Mouse (Mus musculus) MEL (cell line): ENCODE measurements around the gene Neurl4. TPM values are rescaled to one million over a fixed set of nuclear protein-coding genes. Genes with fewer than 3 reads are reported as not detected.

Experiments
- DNase-seq: peaks from one replicate; pipeline ENCODE4 v3.0.0; 2011; ENCODE audit warnings: low read depth, low spot score
- H3K27ac ChIP-seq: 2 replicates; pipeline ENCODE4 v1.5.1; 2012; ENCODE audit warnings: low read depth, mild to moderate bottlenecking, control low read depth, low read length, moderate library complexity; ENCODE audit not compliant: control insufficient read depth
- H3K27me3 ChIP-seq, 2 experiments: fragments of 150-350 bp in 1 of 2; sonication (generic) in 1 of 2; 2 replicates each; pipeline ENCODE4 v1.6.1; 2012; ENCODE audit warnings: low read length in 2 of 2, mild to moderate bottlenecking in 2 of 2, improper control_type of control experiment in 1 of 2, moderate library complexity in 1 of 2; ENCODE audit not compliant: insufficient read depth in 2 of 2, control insufficient read depth in 1 of 2
- H3K36me3 ChIP-seq, 2 experiments: 2 replicates each; pipeline ENCODE4 v1.6.1; 2012 to 2014; ENCODE audit warnings: low read length in 2 of 2, improper control_type of control experiment in 1 of 2, inconsistent platforms in 1 of 2, mild to moderate bottlenecking in 1 of 2; ENCODE audit not compliant: insufficient read depth in 2 of 2, control insufficient read depth in 1 of 2
- H3K4me1 ChIP-seq, 2 experiments: fragments of 150-350 bp in 1 of 2; sonication (generic) in 1 of 2; 2 replicates each; pipeline ENCODE4 v1.6.1; 2012; ENCODE audit warnings: low read length in 2 of 2, improper control_type of control experiment in 1 of 2, mild to moderate bottlenecking in 1 of 2; ENCODE audit not compliant: insufficient read depth in 2 of 2, control insufficient read depth in 1 of 2
- H3K4me3 ChIP-seq, 2 experiments: fragments of 150-350 bp in 1 of 2; sonication (generic) in 1 of 2; 2 replicates each; pipeline ENCODE4 v1.5.1; 2012; ENCODE audit warnings: low read depth in 2 of 2, low read length in 2 of 2, mild to moderate bottlenecking in 2 of 2, moderate library complexity in 2 of 2, control low read depth in 1 of 2, improper control_type of control experiment in 1 of 2; ENCODE audit not compliant: control insufficient read depth in 1 of 2, insufficient read depth in 1 of 2
- H3K79me2 ChIP-seq: 2 replicates; pipeline ENCODE4 v1.6.1; 2012; ENCODE audit warnings: mild to moderate bottlenecking, low read length, moderate library complexity; ENCODE audit not compliant: control insufficient read depth, poor library complexity, insufficient read depth
- H3K9ac ChIP-seq: 2 replicates; pipeline ENCODE4 v1.6.1; 2012; ENCODE audit warnings: low read depth, mild to moderate bottlenecking, control low read depth, low read length, moderate library complexity; ENCODE audit not compliant: control insufficient read depth, poor library complexity, severe bottlenecking
- H3K9me3 ChIP-seq: fragments of 150-350 bp; sonication (generic); replicated peaks from 2 replicates; pipeline ENCODE4 v1.6.1; 2012; ENCODE audit warnings: mild to moderate bottlenecking, low read length, improper control_type of control experiment, moderate library complexity; ENCODE audit not compliant: insufficient read depth
- BHLHE40 ChIP-seq: IDR thresholded peaks from 2 replicates; pipeline ENCODE4 v1.6.1; 2012; ENCODE audit warnings: low read depth, mild to moderate bottlenecking, inconsistent platforms, low read length, improper control_type of control experiment, borderline replicate concordance
- CHD1 ChIP-seq: IDR thresholded peaks from 2 replicates; pipeline ENCODE4 v1.6.1; 2012; ENCODE audit warnings: low read depth, mild to moderate bottlenecking, inconsistent platforms, low read length, improper control_type of control experiment
- CTCF ChIP-seq, 3 experiments: IDR thresholded peaks in 2 of 3; conservative IDR thresholded peaks in 1 of 3; 2 replicates each; pipeline ENCODE4 v1.5.1; 2011 to 2012; ENCODE audit warnings: low read length in 3 of 3, low read depth in 2 of 3, mild to moderate bottlenecking in 2 of 3, improper control_type of control experiment in 1 of 3, inconsistent platforms in 1 of 3, mixed read lengths in 1 of 3, moderate library complexity in 1 of 3; ENCODE audit not compliant: control insufficient read depth in 1 of 3, insufficient read depth in 1 of 3, poor library complexity in 1 of 3, severe bottlenecking in 1 of 3
- E2F4 ChIP-seq: IDR thresholded peaks from 2 replicates; pipeline ENCODE4 v1.6.1; 2011; ENCODE audit warnings: low read depth, low read length, improper control_type of control experiment, borderline replicate concordance
- ELF1 ChIP-seq: IDR thresholded peaks from 2 replicates; pipeline ENCODE4 v1.6.1; 2014; ENCODE audit warnings: low read depth, mild to moderate bottlenecking, inconsistent platforms, low read length, improper control_type of control experiment, moderate library complexity
- ETS1 ChIP-seq: IDR thresholded peaks from 2 replicates; pipeline ENCODE4 v1.6.1; 2012; ENCODE audit warnings: low read depth, mild to moderate bottlenecking, inconsistent platforms, low read length, improper control_type of control experiment, moderate library complexity
- GABPA ChIP-seq: IDR thresholded peaks from 2 replicates; pipeline ENCODE4 v1.6.1; 2012; ENCODE audit warnings: low read depth, mild to moderate bottlenecking, inconsistent platforms, low read length, improper control_type of control experiment, moderate library complexity
- GATA1 ChIP-seq: IDR thresholded peaks from 2 replicates; pipeline ENCODE4 v1.6.1; 2011; ENCODE audit warnings: low read depth, low read length, improper control_type of control experiment
- HCFC1 ChIP-seq: IDR thresholded peaks from 2 replicates; pipeline ENCODE4 v1.6.1; 2012; ENCODE audit warnings: low read depth, mild to moderate bottlenecking, inconsistent platforms, low read length, improper control_type of control experiment, moderate library complexity
- KAT2A ChIP-seq: conservative IDR thresholded peaks from 2 replicates; pipeline ENCODE4 v1.6.1; 2012; ENCODE audit warnings: low read depth, low read length, improper control_type of control experiment, inconsistent platforms
- MAX ChIP-seq: IDR thresholded peaks from 2 replicates; pipeline ENCODE4 v1.6.1; 2011; ENCODE audit warnings: low read length, improper control_type of control experiment
- MAZ ChIP-seq: IDR thresholded peaks from 2 replicates; pipeline ENCODE4 v1.6.1; 2012; ENCODE audit warnings: low read depth, mild to moderate bottlenecking, inconsistent platforms, low read length, improper control_type of control experiment
- MXI1 ChIP-seq: IDR thresholded peaks from 2 replicates; pipeline ENCODE4 v1.6.1; 2011; ENCODE audit warnings: mild to moderate bottlenecking, low read depth, low read length, improper control_type of control experiment
- MYB ChIP-seq: IDR thresholded peaks from 2 replicates; pipeline ENCODE4 v1.6.1; 2011; ENCODE audit warnings: mild to moderate bottlenecking, low read depth, low read length, improper control_type of control experiment
- MYC ChIP-seq: IDR thresholded peaks from 2 replicates; pipeline ENCODE4 v1.6.1; 2011; ENCODE audit warnings: low read depth, mild to moderate bottlenecking, low read length, improper control_type of control experiment, moderate library complexity
- NELFE ChIP-seq: IDR thresholded peaks from 2 replicates; pipeline ENCODE4 v1.6.1; 2011; ENCODE audit warnings: low read depth, low read length, improper control_type of control experiment
- POLR2A ChIP-seq, 2 experiments: IDR thresholded peaks; 2 replicates each; pipeline ENCODE4 v1.6.1; 2011 to 2012; ENCODE audit warnings: low read length in 2 of 2, mild to moderate bottlenecking in 2 of 2, control low read depth in 1 of 2, improper control_type of control experiment in 1 of 2, low read depth in 1 of 2, moderate library complexity in 1 of 2; ENCODE audit not compliant: control insufficient read depth in 1 of 2, insufficient read depth in 1 of 2, poor library complexity in 1 of 2
- POLR2AphosphoS2 ChIP-seq: IDR thresholded peaks from 2 replicates; pipeline ENCODE4 v1.6.1; 2011; ENCODE audit warnings: low read length, improper control_type of control experiment
- POLR2AphosphoS5 ChIP-seq: IDR thresholded peaks from 2 replicates; pipeline ENCODE4 v1.6.1; 2012; ENCODE audit warnings: low read depth, borderline replicate concordance, mild to moderate bottlenecking, inconsistent platforms, low read length, moderate library complexity, mixed read lengths
- RAD21 ChIP-seq: IDR thresholded peaks from 2 replicates; pipeline ENCODE4 v1.6.1; 2011; ENCODE audit warnings: mild to moderate bottlenecking, low read depth, low read length, improper control_type of control experiment
- RCOR1 ChIP-seq: IDR thresholded peaks from 2 replicates; pipeline ENCODE4 v1.6.1; 2012; ENCODE audit warnings: low read depth, mild to moderate bottlenecking, inconsistent platforms, low read length, improper control_type of control experiment
- SIN3A ChIP-seq: IDR thresholded peaks from 2 replicates; pipeline ENCODE4 v1.6.1; 2012; ENCODE audit warnings: low read length, improper control_type of control experiment, inconsistent platforms
- TAL1 ChIP-seq: IDR thresholded peaks from 2 replicates; pipeline ENCODE4 v1.6.1; 2012; ENCODE audit warnings: mild to moderate bottlenecking, inconsistent platforms, low read length, moderate library complexity, mixed read lengths
- TCF12 ChIP-seq: IDR thresholded peaks from 2 replicates; pipeline ENCODE4 v1.6.1; 2014; ENCODE audit warnings: low read depth, mild to moderate bottlenecking, inconsistent platforms, low read length, improper control_type of control experiment, moderate library complexity
- UBTF ChIP-seq: IDR thresholded peaks from 2 replicates; pipeline ENCODE4 v1.6.1; 2012; ENCODE audit warnings: low read depth, mild to moderate bottlenecking, inconsistent platforms, low read length, improper control_type of control experiment, moderate library complexity, borderline replicate concordance; ENCODE audit not compliant: insufficient read depth
- USF1 ChIP-seq: IDR thresholded peaks from 2 replicates; pipeline ENCODE4 v1.6.1; 2014; ENCODE audit warnings: low read depth, mild to moderate bottlenecking, inconsistent platforms, low read length, improper control_type of control experiment, moderate library complexity
- USF2 ChIP-seq, 2 experiments: IDR thresholded peaks; 2 replicates each; pipeline ENCODE4 v1.6.1; 2011 to 2012; ENCODE audit warnings: improper control_type of control experiment in 2 of 2, low read length in 2 of 2, borderline replicate concordance in 1 of 2, inconsistent platforms in 1 of 2, low read depth in 1 of 2, mild to moderate bottlenecking in 1 of 2; ENCODE audit not compliant: insufficient read depth in 1 of 2
- ZC3H11A ChIP-seq: IDR thresholded peaks from 2 replicates; pipeline ENCODE4 v1.6.1; 2012; ENCODE audit warnings: low read depth, mild to moderate bottlenecking, inconsistent platforms, low read length, improper control_type of control experiment
- ZMIZ1 ChIP-seq: IDR thresholded peaks from 2 replicates; pipeline ENCODE4 v1.6.1; 2012; ENCODE audit warnings: low read depth, mild to moderate bottlenecking, inconsistent platforms, low read length, improper control_type of control experiment, moderate library complexity
- ZNF384 ChIP-seq: IDR thresholded peaks from 2 replicates; pipeline ENCODE4 v1.6.1; 2012; ENCODE audit warnings: low read depth, mild to moderate bottlenecking, inconsistent platforms, low read length, improper control_type of control experiment
- polyA plus RNA-seq, 2 experiments: library from polyadenylated mRNA; stranded (reverse) in 1 of 2; unstranded in 1 of 2; fragments of >175 nt in 1 of 2; fragments of >200 nt in 1 of 2; gene quantifications; 2 replicates each; pipeline versions ENCODE4 v1.2.1 to v1.2.4; 2012; ENCODE audit warnings: low replicate concordance in 2 of 2, low read depth in 1 of 2; ENCODE audit not compliant: insufficient read length in 2 of 2, insufficient read depth in 1 of 2, missing spikeins in 1 of 2
- total RNA-seq: library from RNA; depleted of rRNA; stranded (reverse); fragments of 300-350 nt; gene quantifications from 2 replicates; pipeline ENCODE4 v1.2.3, GENCODE M21; 2012

Neurl4 gene
- total and polyA plus RNA-seq, 3 experiments, result 50.9 to 58.0 TPM; not detected in 1

- TF ChIP-seq ELF1 (no peak; the same call in 1 of the 2 replicates), POLR2AphosphoS5 (no peak), BHLHE40 (0 out of 2 replicates have a peak, but pooled peaks have one; percentile 37), GATA1 (no peak), GABPA (no peak), TAL1 (no peak), MYB (no peak), E2F4 (no peak), RAD21 (no peak), USF2 (IDR thresholded peaks at IDR 0.05; ENCODE audit: borderline replicate concordance in 1 of 2, insufficient read depth in 1 of 2, low read depth in 1 of 2, low read length in 2 of 2) (no peak), KAT2A (no peak)
Measured at GRCm38 (mm10) chr11:69894671-69895070, 6.2 kb upstream of the Neurl4 start (continued).

- H3K4me3 ChIP-seq, result peak within 1 kb of the TSS; percentile 47 to 72
- DNase-seq, result peak; percentile 78
Measured at GRCm38 (mm10) chr11:69895291-69895690, 5.6 kb upstream of the Neurl4 start, which contains the start of gene Acap1. Gene Acap1, minus strand, starts transcription at chr11:69895539.

More at GRCm38 (mm10) chr11:69895291-69895690, 5.6 kb upstream of the Neurl4 start, which contains the start of gene Acap1:
- TF ChIP-seq MAX (no peak), POLR2AphosphoS2 (no peak), ZC3H11A (no peak), ZMIZ1 (no peak), TCF12 (no peak), USF1 (no peak), SIN3A (no peak; the same call in 1 of the 2 replicates), POLR2A (IDR thresholded peaks at IDR 0.05; ENCODE audit: control insufficient read depth in 1 of 2, insufficient read depth in 1 of 2, low read depth in 1 of 2, low read length in 2 of 2, poor library complexity in 1 of 2) (peak in 1 of 2 experiments; percentile 60; a peak in 2 of 4 replicates), MAZ (peak; percentile 77; the same call in 1 of the 2 replicates), RCOR1 (no peak; the same call in 1 of the 2 replicates), E2F4 (no peak), BHLHE40 (no peak), MXI1 (0 out of 2 replicates have a peak, but pooled peaks have one; percentile 31), ZNF384 (no peak), CHD1 (no peak), USF2 (IDR thresholded peaks at IDR 0.05; ENCODE audit: borderline replicate concordance in 1 of 2, insufficient read depth in 1 of 2, low read depth in 1 of 2, low read length in 2 of 2) (no peak), ELF1 (0 out of 2 replicates have a peak, but pooled peaks have one; percentile 7), TAL1 (no peak), MYB (no peak), ETS1 (0 out of 2 replicates have a peak, but pooled peaks have one; percentile 30), GATA1 (no peak), UBTF (no peak), HCFC1 (0 out of 2 replicates have a peak, but pooled peaks have one; percentile 10), RAD21 (no peak), MYC (no peak), NELFE (peak; percentile 59), CTCF (IDR thresholded peaks at IDR 0.05 in 2 of 3, conservative IDR thresholded peaks at IDR 0.05 in 1 of 3; ENCODE audit: control insufficient read depth in 1 of 3, insufficient read depth in 1 of 3, low read depth in 2 of 3, low read length in 3 of 3, poor library complexity in 1 of 3, severe bottlenecking in 1 of 3) (no peak)
- TF ChIP-seq, all 39 proteins: peak for 7
- H3K36me3 ChIP-seq, result peaks cover 0 to 15% of the 10 kb centered on the region in 2 experiments; a peak in 2 of 4 replicates
- H3K27ac ChIP-seq, result peak within 1 kb of the TSS; percentile 71
- peak within 1 kb of the TSS; percentile 68 for H3K9ac ChIP-seq
- no peaks in the 10 kb centered on the region for H3K9me3 ChIP-seq
- peaks cover 13 to 26% of the 10 kb centered on the region in 2 experiments for H3K4me1 ChIP-seq
- H3K79me2 ChIP-seq, result no peaks in the 10 kb centered on the region; the same call in none of the 2 replicates
- no peaks in the 10 kb centered on the region for H3K27me3 ChIP-seq
